Mouse (Mus musculus): ENCODE measurements around the gene Tmem160.

- TF ChIP-seq EP300 (IDR thresholded peaks at IDR 0.05; ENCODE audit: low read depth) (no peak), CTCF (IDR thresholded peaks at IDR 0.05; ENCODE audit: low read depth) (no peak)
These were observed 23.4 kb downstream of the Tmem160 start for GRCm38 (mm10) chr7:16475764-16476599.

All from heart, postnatal 0 days (tissue).